Comparison of ENCODE assay signal across 20 mouse cellular contexts in the genomic region with DNA sequence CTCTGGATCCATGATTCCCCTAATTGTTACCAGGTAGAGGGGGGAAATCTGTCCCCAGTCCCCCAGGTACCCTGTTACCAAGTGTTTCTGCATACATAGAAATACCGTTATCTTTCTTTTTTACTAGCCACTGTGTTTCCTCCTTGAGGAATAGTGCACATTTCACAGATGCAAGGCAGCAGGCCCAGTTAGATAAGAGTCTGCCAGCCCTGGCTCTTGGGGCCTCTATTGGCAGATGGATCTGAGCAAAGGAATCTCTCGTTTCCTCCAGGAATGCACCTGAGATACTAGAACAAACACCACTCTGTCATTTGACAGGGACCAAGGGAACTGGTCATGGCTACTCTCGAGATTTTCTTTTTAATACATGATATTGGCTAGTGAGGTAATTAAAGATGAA. TPM values are rescaled to one million over a fixed set of nuclear protein-coding genes. Genes with fewer than 3 reads are reported as not detected.
DNase-seq lines count a peak whose midpoint lies in the region; ATAC-seq and TF ChIP-seq lines count a peak whose summit lies in the region.
"Had no signal": no experiment of that assay in that cellular context is flagged by ENCODE, and none has a peak within 500 bp of the region (broad histone marks: within the 10 kb centered on the region; RNA-seq: fewer than 3 reads in every experiment).

No protein-coding gene starts in this region.

- no peak overlapping the region for H3K9ac ChIP-seq in lung, postnatal 0 days (replicated peaks; ENCODE audit: low read depth)
- no peak overlapping the region for H3K9ac ChIP-seq in MEL (ENCODE audit: control insufficient read depth, low read depth, low read length, poor library complexity, severe bottlenecking)
- no peak overlapping the region for H3K9ac ChIP-seq in forebrain, embryonic 14.5 days (ENCODE audit: low read length)
- H3K9ac ChIP-seq: embryonic facial prominence, embryonic 12.5 days; forebrain, embryonic 15.5 days; hindbrain, embryonic 12.5 days; limb, embryonic 15.5 days; liver, embryonic 15.5 days had no signal

- no peak for TF ChIP-seq POLR2A in MEL (IDR thresholded peaks at IDR 0.05; ENCODE audit: control insufficient read depth in 1 of 2, insufficient read depth in 1 of 2, low read depth in 1 of 2, low read length in 2 of 2, poor library complexity in 1 of 2)

- TF ChIP-seq CTCF in lung, postnatal 0 days (IDR thresholded peaks at IDR 0.05): no peak
- TF ChIP-seq CTCF in MEL (IDR thresholded peaks at IDR 0.05 in 2 of 3, conservative IDR thresholded peaks at IDR 0.05 in 1 of 3; ENCODE audit: control insufficient read depth in 1 of 3, insufficient read depth in 1 of 3, low read depth in 2 of 3, low read length in 3 of 3, poor library complexity in 1 of 3, severe bottlenecking in 1 of 3): no peak

- no peak overlapping the region for H3K27ac ChIP-seq in lung, postnatal 0 days (ENCODE audit: low read length)
- H3K27ac ChIP-seq in MEL (ENCODE audit: control insufficient read depth, low read depth, low read length): no peak overlapping the region
- H3K27ac ChIP-seq in forebrain, embryonic 14.5 days (ENCODE audit: low read depth, low read length): no peak overlapping the region
- H3K27ac ChIP-seq: embryonic facial prominence, embryonic 12.5 days; forebrain, embryonic 15.5 days; hindbrain, embryonic 12.5 days; layer of hippocampus, adult 2 months; limb, embryonic 15.5 days; liver, embryonic 15.5 days had no signal

- H3K36me3 ChIP-seq in lung, postnatal 0 days (ENCODE audit: insufficient read depth, low read length): no peaks in the 10 kb centered on the region
- H3K36me3 ChIP-seq in MEL (ENCODE audit: control insufficient read depth in 1 of 2, insufficient read depth in 2 of 2, low read length in 2 of 2): no peaks in the 10 kb centered on the region
- 0 out of 2 replicates have a peak, but pooled peaks cover 2% of the 10 kb centered on the region for H3K36me3 ChIP-seq in forebrain, embryonic 14.5 days (ENCODE audit: control insufficient read depth, insufficient read depth, low read length)
- H3K36me3 ChIP-seq: forebrain, embryonic 15.5 days; hindbrain, embryonic 12.5 days; liver, embryonic 15.5 days had no signal

- no peak overlapping the region for H3K4me2 ChIP-seq in lung, postnatal 0 days (replicated peaks; ENCODE audit: low read depth, low read length)
- H3K4me2 ChIP-seq in forebrain, embryonic 14.5 days (ENCODE audit: low read length): no peak overlapping the region
- H3K4me2 ChIP-seq: embryonic facial prominence, embryonic 12.5 days; forebrain, embryonic 15.5 days; hindbrain, embryonic 12.5 days; limb, embryonic 15.5 days; liver, embryonic 15.5 days; midbrain, embryonic 11.5 days had no signal

- no peak for TF ChIP-seq RAD21 in MEL (IDR thresholded peaks at IDR 0.05; ENCODE audit: low read depth, low read length)

- DNase-seq in lung, adult 18-20 months: peak; percentile 54
- no peak for DNase-seq in lung, postnatal 0 days (ENCODE audit: low spot score)
- DNase-seq in MEL (ENCODE audit: low read depth, low spot score): no peak
- peak; percentile 24 to 56 for DNase-seq in heart, adult 9 months (ENCODE audit: low spot score in 2 of 2)
- DNase-seq in heart, postnatal 25 days (ENCODE audit: low spot score): peak; percentile 33
- no peak for DNase-seq in forebrain, embryonic 14.5 days (ENCODE audit: low spot score)
- DNase-seq in kidney, postnatal 4 days: no peak
- DNase-seq: cerebellum, adult 8-10 months; kidney, adult 18-20 months; kidney, postnatal 10 days; layer of hippocampus, postnatal 36 days; thymus, postnatal 25 days had no signal

- no peak for TF ChIP-seq EP300 in lung, postnatal 0 days (IDR thresholded peaks at IDR 0.05)
- TF ChIP-seq EP300 in MEL (IDR thresholded peaks at IDR 0.05; ENCODE audit: low read depth in 1 of 2, low read length in 2 of 2): no peak

- H3K4me3 ChIP-seq in lung, postnatal 0 days (ENCODE audit: low read depth, low read length): no peak overlapping the region
- H3K4me3 ChIP-seq in MEL (ENCODE audit: control insufficient read depth in 1 of 2, insufficient read depth in 1 of 2, low read depth in 2 of 2, low read length in 2 of 2): no peak overlapping the region
- no peak overlapping the region for H3K4me3 ChIP-seq in forebrain, embryonic 14.5 days (ENCODE audit: low read depth, low read length)
- H3K4me3 ChIP-seq: embryonic facial prominence, embryonic 12.5 days; erythroblast, embryonic 14.5 days; forebrain, embryonic 15.5 days; hindbrain, embryonic 12.5 days; layer of hippocampus, adult 2 months; limb, embryonic 15.5 days; liver, embryonic 15.5 days had no signal

- no peaks in the 10 kb centered on the region for H3K27me3 ChIP-seq in lung, postnatal 0 days (replicated peaks; ENCODE audit: insufficient read depth, low read length)
- H3K27me3 ChIP-seq in MEL (ENCODE audit: control insufficient read depth in 1 of 2, insufficient read depth in 2 of 2, low read length in 2 of 2): no peaks in the 10 kb centered on the region
- no peaks in the 10 kb centered on the region for H3K27me3 ChIP-seq in forebrain, embryonic 14.5 days (replicated peaks; ENCODE audit: control insufficient read depth, insufficient read depth, low read length)
- H3K27me3 ChIP-seq: embryonic facial prominence, embryonic 12.5 days; forebrain, embryonic 15.5 days; hindbrain, embryonic 12.5 days; limb, embryonic 15.5 days; liver, embryonic 15.5 days had no signal

- 45% methylated on average over 3 of the region's 3 CpGs for WGBS in lung, postnatal 0 days
- WGBS in forebrain, embryonic 14.5 days: 87% methylated on average over 3 of the region's 3 CpGs

- H3K4me1 ChIP-seq in lung, postnatal 0 days (ENCODE audit: insufficient read depth, low read depth, low read length): peaks cover 11% of the 10 kb centered on the region
- H3K4me1 ChIP-seq in MEL (ENCODE audit: control insufficient read depth in 1 of 2, insufficient read depth in 2 of 2, low read length in 2 of 2): no peaks in the 10 kb centered on the region
- no peaks in the 10 kb centered on the region for H3K4me1 ChIP-seq in forebrain, embryonic 14.5 days (ENCODE audit: control insufficient read depth, insufficient read depth, low read length)
- H3K4me1 ChIP-seq: embryonic facial prominence, embryonic 12.5 days; forebrain, embryonic 15.5 days; hindbrain, embryonic 12.5 days; limb, embryonic 15.5 days; liver, embryonic 15.5 days had no signal

- no peak for ATAC-seq in lung, postnatal 0 days
- ATAC-seq in forebrain, embryonic 14.5 days: no peak
- ATAC-seq: forebrain, embryonic 15.5 days had no signal

- H3K9me3 ChIP-seq in lung, postnatal 0 days (ENCODE audit: low read length): no peaks in the 10 kb centered on the region
- no peaks in the 10 kb centered on the region for H3K9me3 ChIP-seq in MEL (replicated peaks; ENCODE audit: insufficient read depth, low read length)
- no peaks in the 10 kb centered on the region for H3K9me3 ChIP-seq in forebrain, embryonic 14.5 days (replicated peaks; ENCODE audit: control insufficient read depth, low read length)
- H3K9me3 ChIP-seq: embryonic facial prominence, embryonic 12.5 days; forebrain, embryonic 15.5 days; hindbrain, embryonic 12.5 days; limb, embryonic 15.5 days; liver, embryonic 15.5 days had no signal

- H3K79me2 ChIP-seq in MEL (ENCODE audit: control insufficient read depth, insufficient read depth, low read length, poor library complexity): no peaks in the 10 kb centered on the region

- intact Hi-C loops in heart, postnatal 25 days (cut with DNase I): no loop called here

TF ChIP-seq in MEL, 35 proteins besides CTCF, POLR2A, EP300 and RAD21:
- TF ChIP-seq TAL1 (IDR thresholded peaks at IDR 0.05; ENCODE audit: low read length): peak; percentile 35; the same call in 1 of the 2 replicates
- TF ChIP-seq NELFE (IDR thresholded peaks at IDR 0.05; ENCODE audit: low read depth, low read length): no peak

RNA-seq across cellular contexts. Expression of a gene that starts 44.9 kb away (rescaled TPM):
- polyA plus RNA-seq in lung, postnatal 0 days (2015; fragmentation: Nextera tagmentation; extraction: Ambion mirVana): 14.4 and 17.3 TPM in 2 replicates
- 0.42 and 0.82 TPM in 2 replicates for total RNA-seq in MEL (2012; rRNA removed)
- 1 to 10 TPM in 1 of 2 experiments, not detected in 1; 4.8 TPM for polyA plus RNA-seq in MEL (2012; ENCODE audit: insufficient read depth in 1 of 2, insufficient read length in 2 of 2, low read depth in 1 of 2, low replicate concordance in 2 of 2, missing spikeins in 1 of 2)
- total RNA-seq in heart, postnatal 25 days (2021): 10 to 100 TPM; 16.6 to 26.1 TPM
- 14.5 and 14.7 TPM in 2 replicates for polyA plus RNA-seq in forebrain, embryonic 14.5 days (2014; fragmentation: Nextera tagmentation; extraction: Ambion mirVana)
- polyA plus RNA-seq: erythroblast, embryonic 14.5 days had no signal

RNA-seq across cellular contexts. Expression of a gene that starts 47.1 kb away (rescaled TPM):
- 13.4 and 14.0 TPM in 2 replicates for polyA plus RNA-seq in lung, postnatal 0 days (2015; fragmentation: Nextera tagmentation; extraction: Ambion mirVana)
- 9.7 and 10.0 TPM in 2 replicates for total RNA-seq in MEL (2012; rRNA removed)
- 10 to 100 TPM in 1 of 2 experiments, not detected in 1; 16.0 TPM for polyA plus RNA-seq in MEL (2012; ENCODE audit: insufficient read depth in 1 of 2, insufficient read length in 2 of 2, low read depth in 1 of 2, low replicate concordance in 2 of 2, missing spikeins in 1 of 2)
- total RNA-seq in heart, postnatal 25 days (2021): 10 to 100 TPM; 16.2 to 19.3 TPM
- polyA plus RNA-seq in forebrain, embryonic 14.5 days (2014; fragmentation: Nextera tagmentation; extraction: Ambion mirVana): 40.2 and 40.5 TPM in 2 replicates

Comparison
In these comparisons a context has a peak if more than half of its experiments do, and no peak if none do; other contexts are left out.
1. DNase-seq: peak in lung, adult 18-20 months (2 of 2), heart, adult 9 months (2 of 2) and heart, postnatal 25 days (single experiment); none in lung, postnatal 0 days (single experiment), MEL (single experiment), forebrain, embryonic 14.5 days (single experiment) and kidney, postnatal 4 days (0 of 2).